Mouse (Mus musculus) olfactory bulb, adult 2 months (tissue): ENCODE data around the gene Fam102a. TPM values are rescaled to one million over a fixed set of nuclear protein-coding genes. Genes with fewer than 3 reads are reported as not detected.

Experiments
- H3K27ac ChIP-seq: fragments of 200-500 bp; 2 replicates; pipeline ENCODE4 v1.5.1; 2012; ENCODE audit warnings: low read depth, low read length; ENCODE audit not compliant: insufficient read depth
- H3K4me1 ChIP-seq: fragments of 200-500 bp; 2 replicates; pipeline ENCODE4 v1.6.1; 2012; ENCODE audit warnings: low read length; ENCODE audit not compliant: control insufficient read depth, insufficient read depth
- H3K4me3 ChIP-seq: fragments of 200-500 bp; 2 replicates; pipeline ENCODE4 v1.5.1; 2012; ENCODE audit warnings: mild to moderate bottlenecking, low read depth, low read length, moderate library complexity; ENCODE audit not compliant: insufficient read depth
- CTCF ChIP-seq: fragments of 200-500 bp; IDR thresholded peaks from 2 replicates; pipeline ENCODE4 v1.5.1; 2012; ENCODE audit warnings: low read depth, mild to moderate bottlenecking, low read length, moderate library complexity; ENCODE audit not compliant: insufficient read depth
- POLR2A ChIP-seq: fragments of 200-500 bp; IDR thresholded peaks from 2 replicates; pipeline ENCODE4 v1.6.1; 2012; ENCODE audit warnings: mild to moderate bottlenecking, low read depth, low read length, moderate library complexity; ENCODE audit not compliant: insufficient read depth
- WGBS: fragments of 180-500 bp; shearing (Covaris S2); methylation state at CpG from one replicate; pipeline ENCODE4 v1.1.7; 2018; 5-methylcytosine and 5-hydroxymethylcytosine counted together
- polyA plus RNA-seq: library from polyadenylated mRNA; stranded (reverse); fragments of >200 nt; gene quantifications from 2 replicates; pipeline ENCODE4 v1.2.4, GENCODE M21; 2012; ENCODE audit warnings: low replicate concordance; ENCODE audit not compliant: missing spikeins, insufficient read depth, insufficient read length

Gene Fam102a
- polyA plus RNA-seq, 1 experiment: not detected

DNA sequence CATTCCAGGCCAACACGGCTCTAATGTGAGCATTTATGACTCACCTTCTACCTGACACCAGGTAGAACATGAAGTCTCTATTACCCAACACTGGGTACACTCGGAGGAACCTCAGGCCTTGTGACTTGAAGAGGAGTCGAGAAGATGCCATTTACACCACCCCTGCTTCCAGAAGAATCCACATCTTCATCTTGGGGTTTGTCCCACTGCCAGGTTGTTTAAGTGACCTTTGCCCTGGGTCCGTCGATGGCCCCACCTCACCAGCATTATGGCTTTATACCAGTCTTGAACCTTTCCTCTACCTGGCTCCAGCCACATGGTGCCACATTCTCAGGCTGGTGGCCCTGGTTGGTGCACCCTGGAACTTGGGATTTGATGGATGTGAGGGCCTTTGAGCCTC lies 62.1 kb downstream of the Fam102a start:
- 89% methylated on average over 5 of the region's 5 CpGs for WGBS
- no peak overlapping the region for H3K4me3 ChIP-seq
- no peaks in the 10 kb centered on the region for H3K4me1 ChIP-seq
- no peak overlapping the region for H3K27ac ChIP-seq
- no peak for TF ChIP-seq POLR2A
- TF ChIP-seq CTCF: no peak

DNA sequence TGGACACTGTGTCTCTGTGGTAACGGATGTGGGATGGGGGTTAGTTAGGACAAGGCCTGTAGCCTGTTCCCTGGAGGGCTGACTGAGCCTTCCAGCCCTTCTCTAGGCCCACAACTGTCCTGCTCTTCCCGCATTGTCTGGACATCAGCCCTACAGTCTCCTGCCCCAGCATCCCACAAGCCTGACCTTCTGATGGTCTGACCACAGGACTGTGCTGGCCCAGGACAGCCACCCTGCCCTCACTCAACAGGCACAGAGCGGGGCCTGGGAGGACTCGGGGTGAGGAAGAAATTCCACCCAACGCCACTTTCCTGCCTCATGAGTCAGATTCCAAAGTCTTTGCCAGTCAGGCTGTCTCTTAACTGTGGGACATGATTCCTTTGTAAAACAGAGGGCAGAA lies 62.6 kb downstream of the Fam102a start:
- Histone ChIP-seq H3K27ac (no peak overlapping the region), H3K4me1 (peaks cover 4% of the 10 kb centered on the region; the same call in 1 of the 2 replicates), H3K4me3 (no peak overlapping the region)
- TF ChIP-seq POLR2A (no peak), CTCF (no peak)
- WGBS: 91% methylated on average over 5 of the region's 5 CpGs

DNA sequence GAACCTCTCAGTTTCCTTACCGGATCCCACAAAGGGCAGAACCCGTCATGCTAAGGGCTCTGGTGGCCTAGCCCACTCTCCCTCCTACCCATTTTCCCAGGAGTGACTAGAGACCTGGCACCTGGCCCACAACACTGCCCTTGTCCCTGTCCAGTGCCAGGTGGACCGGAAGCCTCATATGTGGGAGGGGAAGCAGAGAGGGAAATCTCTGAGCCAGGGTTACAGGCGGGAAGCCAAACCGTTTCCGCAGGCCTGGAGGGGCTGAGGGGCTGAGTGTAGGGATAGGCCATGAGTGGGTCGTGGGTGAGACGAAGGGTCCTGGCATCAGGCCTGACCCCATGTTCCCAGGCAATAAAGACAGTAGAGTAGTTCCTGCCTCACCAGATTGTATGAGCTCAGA lies 63.4 kb downstream of the Fam102a start:
- 67% methylated on average over 8 of the region's 8 CpGs for WGBS
- Histone ChIP-seq H3K4me1 (peaks cover 4% of the 10 kb centered on the region; the same call in 1 of the 2 replicates), H3K27ac (no peak overlapping the region), H3K4me3 (no peak overlapping the region)
- TF ChIP-seq POLR2A (no peak), CTCF (no peak)

DNA sequence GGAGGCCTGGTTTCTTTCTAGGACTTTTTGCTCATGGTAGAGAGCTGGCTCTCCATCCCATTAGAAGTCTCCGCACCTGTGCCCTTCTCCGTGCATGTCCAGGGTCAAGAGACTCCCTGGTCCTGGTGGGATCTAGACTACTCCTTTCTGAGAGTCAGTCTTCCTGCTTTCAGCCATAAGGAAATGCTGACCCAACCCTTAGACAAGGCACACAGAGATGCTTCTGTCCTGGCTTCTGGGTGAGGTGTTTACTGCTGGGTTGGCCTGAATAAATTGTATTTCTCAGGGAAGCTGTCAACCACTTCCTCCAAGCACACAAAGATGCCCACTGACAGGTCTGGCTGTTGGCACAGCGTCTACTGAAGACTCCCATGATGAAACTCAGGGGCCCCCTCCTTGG lies 64.3 kb downstream of the Fam102a start, which contains the start of gene St6galnac6:
Gene St6galnac6 (plus strand): TSS at position 301 of the 400 bp plus-strand sequence.
- 94% methylated on average over 3 of the region's 3 CpGs for WGBS
- H3K4me3 ChIP-seq: no peak within 1 kb of the TSS
- H3K27ac ChIP-seq: no peak within 1 kb of the TSS
- peaks cover 4% of the 10 kb centered on the region; the same call in 1 of the 2 replicates for H3K4me1 ChIP-seq
- TF ChIP-seq POLR2A (no peak), CTCF (no peak)

DNA sequence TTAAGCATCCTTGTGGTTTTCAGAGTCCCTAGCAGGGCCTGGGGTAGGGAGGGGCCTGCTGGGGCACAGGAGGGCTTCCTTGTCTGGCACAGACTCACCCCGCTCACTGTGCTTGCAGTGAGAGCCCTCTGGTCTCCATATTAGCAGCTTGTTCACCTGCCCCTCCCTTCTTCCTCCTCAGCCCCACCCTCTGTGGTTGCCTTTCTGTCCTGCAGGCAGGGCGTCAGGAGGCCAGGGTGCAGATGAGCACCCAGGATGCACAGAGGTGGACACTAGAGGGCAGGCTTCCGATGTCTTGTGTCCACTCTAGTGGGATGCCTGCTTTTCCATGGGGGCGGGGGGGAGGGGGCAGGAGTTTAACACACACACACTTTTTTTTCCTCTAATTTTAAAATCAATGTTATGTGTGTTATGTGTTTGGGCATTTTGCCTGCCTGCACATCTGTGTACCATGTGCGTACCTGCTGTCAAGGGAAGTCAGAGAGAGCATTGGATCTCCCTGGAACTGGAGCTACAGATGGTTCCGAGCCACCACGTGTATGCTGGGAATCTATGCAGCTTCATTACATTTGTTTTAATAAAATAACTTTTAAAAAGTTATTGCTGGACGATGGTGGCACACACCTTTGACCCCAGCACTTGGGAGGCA lies 66.4 kb downstream of the Fam102a start:
- TF ChIP-seq CTCF (no peak), POLR2A (no peak)
- no peak overlapping the region for H3K27ac ChIP-seq
- no peak overlapping the region for H3K4me3 ChIP-seq
- H3K4me1 ChIP-seq: peaks cover 4% of the 10 kb centered on the region; the same call in 1 of the 2 replicates
- 45% methylated on average over 8 of the region's 8 CpGs for WGBS

DNA sequence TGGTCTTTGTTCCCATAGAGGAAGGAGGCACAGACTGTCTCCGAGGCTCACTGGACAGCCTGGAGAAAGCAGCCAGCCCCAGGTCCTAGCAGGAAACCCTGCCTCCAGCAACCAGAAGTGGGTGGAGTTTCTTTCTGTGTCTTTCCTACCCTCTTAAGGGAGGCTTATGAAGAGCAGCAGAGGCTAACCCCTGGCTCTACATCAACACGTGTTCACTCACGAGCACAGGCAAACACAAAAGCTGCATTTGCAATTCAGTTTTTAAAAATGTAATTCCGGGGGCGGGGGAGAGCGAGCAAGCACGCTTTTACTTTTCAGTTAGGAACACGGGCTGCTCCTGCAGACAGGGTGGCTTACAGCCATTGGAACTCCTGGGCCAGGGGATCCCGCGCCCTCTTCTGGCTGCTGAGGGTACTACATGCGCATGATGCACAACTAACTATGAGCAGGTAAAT lies 67.5 kb downstream of the Fam102a start:
- H3K4me1 ChIP-seq: peaks cover 8% of the 10 kb centered on the region
- peak overlapping the region; percentile 17 for H3K4me3 ChIP-seq
- H3K27ac ChIP-seq: no peak overlapping the region
- under 1% methylated on average over 11 of the region's 11 CpGs for WGBS
- peak; percentile 86; the same call in 1 of the 2 replicates for TF ChIP-seq CTCF
- TF ChIP-seq POLR2A: no peak

DNA sequence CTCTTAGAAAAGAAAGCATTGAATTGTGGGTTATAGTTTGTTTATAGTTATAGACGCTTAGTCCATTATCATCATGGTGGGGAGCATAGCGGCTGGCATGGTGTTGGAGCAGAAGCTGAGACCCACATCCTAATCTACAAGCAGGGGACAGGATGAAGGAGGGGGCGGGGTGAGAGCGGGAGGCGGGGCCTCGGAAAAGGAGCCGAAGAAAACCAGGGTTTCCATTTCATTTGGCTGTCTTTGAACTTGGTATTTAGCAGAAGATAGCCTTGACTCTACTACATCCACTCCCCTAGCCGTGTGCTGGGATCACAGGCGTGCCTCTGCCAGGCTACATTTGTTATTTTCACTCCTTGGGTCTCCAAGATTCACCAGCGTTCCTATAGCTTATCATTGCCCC lies 69.5 kb downstream of the Fam102a start:
- TF ChIP-seq POLR2A (no peak), CTCF (no peak)
- WGBS: 53% methylated on average over 10 of the region's 10 CpGs
- H3K27ac ChIP-seq: no peak overlapping the region
- H3K4me3 ChIP-seq: no peak overlapping the region
- peaks cover 25% of the 10 kb centered on the region for H3K4me1 ChIP-seq

DNA sequence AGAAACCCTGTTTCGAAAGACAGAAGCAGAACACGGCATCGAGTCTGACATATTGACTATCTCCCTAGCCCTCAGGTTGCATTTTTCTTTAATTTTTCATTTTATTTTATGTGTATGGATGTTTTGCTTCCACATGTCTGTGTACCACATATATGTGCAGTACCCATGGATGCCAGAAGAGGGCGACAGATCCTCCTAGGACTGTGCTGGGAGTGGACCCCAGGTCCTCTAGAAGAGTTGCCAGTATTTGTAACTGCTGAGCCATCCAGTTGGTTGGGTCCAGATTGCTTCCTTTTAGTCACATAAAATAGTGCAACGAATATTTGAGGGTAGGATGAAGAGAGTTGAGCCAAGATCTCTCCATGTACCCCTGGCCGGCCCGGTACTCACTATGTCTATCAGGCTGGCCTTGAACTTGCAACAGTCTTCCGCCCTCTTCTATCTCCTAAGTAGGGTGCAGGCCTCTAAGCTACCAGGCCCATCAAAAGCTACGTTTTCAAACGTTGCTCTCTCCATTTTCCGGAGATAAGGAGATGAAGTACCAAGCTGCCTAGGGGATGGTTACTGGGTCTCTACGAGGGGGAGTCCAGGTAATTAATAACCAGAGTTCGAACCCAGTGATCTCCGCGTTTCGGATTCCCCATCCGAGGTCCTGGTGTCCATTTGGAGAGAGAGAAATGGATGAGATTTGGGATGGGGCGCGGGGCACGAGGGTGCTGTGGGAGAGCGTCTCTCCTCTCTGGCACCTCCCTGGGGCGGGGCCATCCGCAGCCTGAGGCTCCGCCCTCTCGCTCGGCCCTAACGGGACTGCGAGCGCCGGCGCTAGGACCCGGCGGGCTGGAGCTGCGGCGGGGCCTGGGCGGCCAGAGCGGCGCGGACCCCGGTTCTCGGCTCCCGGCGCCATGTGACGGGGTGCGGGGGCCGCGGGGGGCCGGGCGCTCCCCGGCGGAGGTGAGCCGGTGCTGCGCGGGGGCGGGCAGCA lies 71.3 kb downstream of the Fam102a start:
- H3K4me3 ChIP-seq: peak overlapping the region; percentile 93
- no peak overlapping the region for H3K27ac ChIP-seq
- H3K4me1 ChIP-seq: peaks cover 28% of the 10 kb centered on the region
- WGBS: 12% methylated on average over 55 of the region's 55 CpGs
- TF ChIP-seq POLR2A (no peak), CTCF (no peak)

DNA sequence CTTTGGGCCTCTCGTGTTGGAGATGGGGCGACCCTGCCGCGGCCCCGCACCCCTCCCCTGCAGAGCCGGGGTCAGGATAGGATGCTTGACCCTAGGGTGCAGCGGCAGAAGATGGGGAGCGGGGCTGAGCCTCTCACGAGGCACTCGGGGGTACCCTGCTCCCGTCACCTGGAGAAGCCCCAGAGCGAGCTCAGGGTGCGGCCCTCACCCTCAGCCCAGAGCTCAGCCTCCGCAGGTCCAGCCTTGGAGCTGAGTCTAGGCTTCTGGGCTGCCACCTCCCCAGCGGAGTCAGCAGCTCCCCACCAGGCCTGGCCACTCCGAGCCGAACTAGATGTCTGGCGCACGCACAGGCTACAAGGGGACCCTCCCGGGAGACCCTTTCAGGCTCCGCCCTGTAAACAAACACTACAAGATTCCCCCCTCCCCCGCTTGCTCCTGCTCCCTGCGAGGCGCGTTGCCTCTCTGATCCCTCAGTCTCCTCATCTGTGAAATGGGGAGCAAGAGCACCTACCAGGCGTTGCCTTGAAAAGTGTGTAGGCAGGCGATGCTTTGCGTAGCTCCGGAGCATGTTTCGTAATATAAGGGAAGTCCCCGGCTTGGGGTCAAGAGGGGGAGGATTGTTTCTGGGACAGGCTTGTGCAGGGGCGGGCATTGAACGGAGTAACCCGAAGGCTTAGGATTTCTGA lies 72.3 kb downstream of the Fam102a start:
- peak overlapping the region; percentile 8; the same call in 1 of the 2 replicates for H3K27ac ChIP-seq
- H3K4me3 ChIP-seq: peak overlapping the region; percentile 93
- peak; percentile 28; the same call in 1 of the 2 replicates for TF ChIP-seq CTCF
- TF ChIP-seq POLR2A: no peak
- H3K4me1 ChIP-seq: peaks cover 27% of the 10 kb centered on the region
- 6% methylated on average over 34 of the region's 34 CpGs for WGBS
